Mouse (Mus musculus): ENCODE results near the gene Pxmp2.

- TF ChIP-seq CTCF (IDR thresholded peaks at IDR 0.05; ENCODE audit: borderline replicate concordance, insufficient read depth, low read length): no peak
- no peak for TF ChIP-seq POLR2A (IDR thresholded peaks at IDR 0.05; ENCODE audit: low read depth, low read length)
Observed at GRCm38 (mm10) chr5:110225056-110225455, 60.9 kb downstream of the Pxmp2 start.

All from embryonic fibroblast, embryonic 13.5 days (primary cell).